Mouse (Mus musculus) layer of hippocampus, postnatal 10 days (tissue): ENCODE data around the gene Prrt4. TPM values are rescaled to one million over a fixed set of nuclear protein-coding genes. Genes with fewer than 3 reads are reported as not detected.
"Not testable (repeated sequence)": the region's sequence is repeated elsewhere in the genome, so short reads cannot be mapped to it uniquely, and the experiment has no call there.

Experiments
- DNase-seq, 2 experiments: peaks; one replicate each; pipeline ENCODE4 v3.0.0; 2021; ENCODE audit warnings: low spot score in 2 of 2
- total RNA-seq, 2 experiments: library from RNA; stranded (reverse); gene quantifications; 2 replicates each; pipeline ENCODE4 v1.2.3; 2021

Prrt4 gene
- total RNA-seq, 2 experiments from 2014 or later: 8.1 to 10.3 TPM

DNA sequence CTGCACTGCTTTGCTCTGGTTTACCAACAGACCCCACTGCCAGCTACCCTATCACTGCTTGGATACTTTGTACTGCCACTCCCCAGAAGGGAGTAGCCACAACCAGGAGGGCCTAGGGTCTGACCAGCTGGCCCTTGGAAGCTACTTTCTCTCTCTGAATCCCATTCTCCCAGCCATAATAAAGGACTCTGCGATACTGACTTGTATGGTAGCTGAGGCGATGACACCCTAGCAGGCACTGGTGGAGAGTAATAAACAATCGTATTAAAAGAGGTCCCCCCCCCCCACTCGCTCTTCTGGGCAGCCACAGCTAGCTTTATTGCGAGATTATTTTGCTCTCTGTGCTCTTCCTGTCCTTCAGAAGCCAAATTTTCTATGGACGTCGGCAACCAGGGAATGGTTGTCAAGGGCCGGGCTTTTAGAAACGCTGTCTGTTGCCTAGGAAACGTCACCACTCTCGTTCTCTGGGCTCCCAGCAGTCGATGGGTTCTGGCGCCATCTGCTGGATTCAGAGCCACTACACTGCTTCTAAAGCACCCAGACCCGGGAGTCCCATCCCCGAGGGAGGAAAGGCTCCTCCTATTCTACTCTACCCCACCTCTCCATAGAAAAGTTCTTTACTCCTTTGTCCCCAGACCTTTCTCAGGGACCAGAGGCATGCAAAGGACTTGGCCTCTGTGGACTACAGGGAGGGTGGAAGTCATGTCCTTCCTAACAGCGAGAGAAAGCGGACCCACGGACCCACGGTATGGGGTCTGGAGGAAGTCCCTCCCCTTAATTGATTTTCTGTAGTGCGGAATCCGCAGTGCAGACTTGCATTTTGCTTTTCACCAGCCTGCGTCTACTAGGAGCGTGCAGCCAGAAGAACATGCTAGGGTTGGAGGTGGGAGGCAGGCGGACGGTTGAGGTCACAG, 19.2 kb upstream of the Prrt4 start:
- peak; percentile 94 to 96 for DNase-seq

DNA sequence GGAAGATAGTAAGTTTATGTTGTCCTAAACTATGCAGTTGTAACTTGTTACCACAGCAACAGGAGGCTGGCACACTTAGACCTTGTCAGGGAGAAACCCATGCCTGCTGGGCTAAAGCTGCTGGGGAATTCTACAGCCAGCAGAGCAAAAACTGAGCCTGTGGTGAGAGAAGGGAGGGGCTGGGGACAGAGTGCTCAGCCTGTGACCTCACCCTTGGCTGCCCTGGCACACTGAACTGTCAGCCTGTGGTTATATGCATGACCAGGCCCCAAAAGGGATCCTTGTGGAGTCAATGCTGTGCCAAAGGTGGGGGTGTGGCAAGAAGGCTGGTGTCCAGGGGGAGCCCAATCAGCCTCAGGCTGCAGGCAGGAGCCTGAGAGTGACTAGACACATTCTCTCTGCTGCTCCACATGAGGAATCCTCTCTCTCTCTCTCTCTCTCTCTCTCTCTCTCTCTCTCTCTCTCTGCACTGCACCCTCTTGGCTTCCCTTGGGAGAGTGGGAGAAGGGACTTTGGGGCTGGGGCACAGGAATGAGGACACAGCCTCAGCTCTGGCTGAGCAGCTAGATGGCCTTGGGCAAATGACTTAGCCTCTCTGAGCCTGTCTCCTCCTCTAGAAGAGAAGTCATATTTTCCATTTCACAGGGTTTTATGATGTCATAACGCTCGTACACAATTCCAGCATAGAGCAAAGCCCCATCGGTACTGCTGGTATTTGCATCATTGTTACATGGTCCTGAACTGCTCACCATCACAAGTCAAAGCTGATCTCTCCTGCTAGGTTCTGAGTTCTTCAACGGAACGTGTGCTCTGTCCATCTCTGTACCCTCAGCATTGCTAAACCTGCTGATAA, 16.7 kb upstream of the Prrt4 start:
- DNase-seq: peak in 1 of 2 experiments; percentile 9

DNA sequence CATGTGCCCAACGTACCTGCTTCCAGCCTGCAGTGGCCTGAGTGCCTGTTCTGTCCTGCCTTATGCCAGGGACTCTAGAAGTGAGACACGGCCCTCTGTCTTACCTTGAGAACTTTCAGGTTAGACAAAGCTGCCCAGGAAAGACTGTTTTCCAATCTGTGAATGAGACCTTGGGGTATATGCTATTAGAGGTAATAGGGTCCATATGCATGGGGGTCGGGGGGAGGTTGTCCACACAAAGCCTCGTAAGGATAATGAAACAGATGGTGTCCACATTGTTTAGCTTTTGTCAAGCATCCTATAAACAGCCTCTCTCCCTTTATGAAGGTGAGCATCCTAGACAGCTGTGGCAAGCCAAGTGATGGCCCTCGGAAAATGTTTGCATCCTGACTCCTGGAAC, 15.8 kb upstream of the Prrt4 start:
- DNase-seq: peak in 1 of 2 experiments; percentile 4

DNA sequence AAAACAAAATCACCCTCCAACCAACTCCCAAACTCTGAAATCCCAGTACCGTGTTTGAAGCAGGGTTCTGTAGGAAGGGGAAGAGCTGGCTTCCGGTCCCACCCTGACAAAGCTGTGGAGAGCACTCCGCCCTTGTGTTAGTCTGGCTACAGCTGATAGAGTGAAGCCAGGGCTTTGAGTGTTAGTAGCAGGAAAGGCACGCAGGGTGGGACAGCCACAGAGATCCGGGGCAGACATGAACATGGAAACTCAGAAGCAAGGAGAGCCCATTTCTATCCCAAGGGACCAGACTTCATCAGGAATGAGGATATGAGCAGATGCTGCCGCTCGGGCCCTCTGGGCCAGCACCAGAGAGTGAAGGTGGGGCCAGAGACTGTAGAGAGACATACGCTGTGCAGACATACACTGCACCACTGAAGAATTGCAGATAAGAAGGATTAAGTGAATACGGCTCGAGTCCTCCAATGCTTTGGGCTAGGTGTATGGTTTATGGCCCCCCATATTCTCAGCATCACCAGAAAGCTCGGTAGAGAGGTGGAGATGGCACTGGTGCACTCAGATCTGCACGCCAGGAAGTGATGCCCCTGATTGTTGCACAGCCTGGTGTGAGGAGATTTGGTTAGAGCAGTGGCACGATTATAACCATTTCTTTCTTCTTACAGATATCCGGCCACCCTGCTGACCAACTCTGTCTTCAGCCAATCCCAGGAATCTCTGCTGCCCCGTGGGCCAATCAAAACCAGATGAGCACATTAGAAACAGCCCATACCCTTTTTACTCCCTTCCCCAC, 14.8 kb upstream of the Prrt4 start:
- no peak for DNase-seq

DNA sequence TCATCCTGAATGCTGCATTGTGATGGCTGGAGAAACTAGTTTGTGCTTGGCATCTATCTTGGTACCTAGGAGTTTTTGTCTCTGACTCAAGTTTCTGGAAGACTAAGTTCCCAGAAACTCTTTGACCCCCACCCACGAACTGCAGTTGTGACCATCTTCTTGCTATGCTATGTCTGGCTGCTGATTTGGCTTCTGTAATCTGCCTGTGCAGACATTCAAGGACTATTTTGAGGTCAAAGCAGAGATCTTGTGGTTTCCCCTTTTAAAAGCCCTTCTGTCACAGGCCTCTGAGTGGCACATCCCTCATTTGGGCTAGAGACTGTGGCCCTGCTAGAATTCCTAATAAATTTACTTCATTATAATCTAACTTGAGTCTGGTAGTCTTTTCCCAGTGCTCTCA, 8.6 kb upstream of the Prrt4 start:
- no peak for DNase-seq

DNA sequence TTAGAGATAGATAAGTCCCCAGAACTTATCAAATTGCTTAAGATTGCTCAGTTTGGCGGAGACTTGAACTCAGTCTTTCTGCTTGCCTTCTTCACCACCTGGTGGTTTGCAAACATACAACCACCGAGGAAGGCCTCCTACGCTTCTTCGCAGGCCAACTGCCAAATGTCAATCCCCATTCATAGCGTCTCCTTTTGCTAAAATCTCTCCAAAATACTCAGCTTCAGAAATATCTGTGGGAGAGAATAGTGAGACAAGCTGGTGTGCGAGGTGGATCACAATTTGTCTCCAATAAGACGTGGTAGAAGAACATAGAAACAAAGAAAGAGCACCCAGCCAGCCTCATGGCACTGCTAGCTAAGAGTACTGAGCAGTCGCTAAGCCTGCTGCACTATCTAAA, 459 bp upstream of the Prrt4 start:
- DNase-seq: peak in 1 of 2 experiments; percentile 43

DNA sequence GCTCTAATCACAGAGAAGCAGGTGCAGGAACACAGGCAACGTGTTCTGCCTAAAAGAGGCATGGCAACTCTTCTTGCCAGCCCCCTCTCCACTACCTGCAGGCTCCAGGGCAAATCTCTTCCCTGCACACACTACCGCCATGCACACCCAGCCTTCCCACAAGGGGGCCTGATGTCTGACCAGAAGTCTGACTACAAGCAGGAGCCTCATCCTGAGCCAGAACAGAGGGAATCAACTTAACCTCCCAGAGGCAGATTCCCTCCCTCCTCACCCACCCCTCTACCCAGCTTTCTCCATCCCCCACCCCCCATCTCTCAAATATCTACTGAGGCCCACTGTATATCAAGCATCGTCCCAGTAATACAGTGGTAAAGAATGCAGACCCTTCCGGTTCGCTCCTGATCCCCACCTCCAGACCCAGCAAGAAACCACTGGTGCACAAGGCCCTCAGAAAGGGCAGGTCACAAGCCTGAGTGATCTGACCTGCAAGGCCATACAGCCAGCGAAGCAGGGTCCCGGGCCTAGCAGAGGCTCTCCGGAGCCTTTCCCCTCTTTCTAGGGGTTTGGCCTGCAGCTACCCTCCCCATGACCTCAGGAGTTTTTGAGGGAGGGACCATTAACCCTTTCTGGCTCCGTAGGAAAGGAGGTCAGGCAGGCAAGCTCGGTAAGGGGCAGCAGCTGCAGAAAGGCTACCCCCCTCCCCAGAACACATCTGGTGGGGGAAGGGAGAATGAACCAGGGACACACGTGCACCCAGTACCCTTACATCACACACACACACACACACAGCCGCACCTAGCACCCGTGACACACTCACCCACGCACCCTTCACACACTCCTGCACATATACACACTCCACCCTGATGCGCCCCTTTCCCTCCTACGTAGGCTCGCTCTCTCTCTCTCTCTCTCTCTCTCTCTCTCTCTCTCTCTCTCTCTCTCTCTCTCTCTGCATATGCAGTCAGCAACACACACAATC, 1.2 kb downstream of the Prrt4 start:
- no peak for DNase-seq

DNA sequence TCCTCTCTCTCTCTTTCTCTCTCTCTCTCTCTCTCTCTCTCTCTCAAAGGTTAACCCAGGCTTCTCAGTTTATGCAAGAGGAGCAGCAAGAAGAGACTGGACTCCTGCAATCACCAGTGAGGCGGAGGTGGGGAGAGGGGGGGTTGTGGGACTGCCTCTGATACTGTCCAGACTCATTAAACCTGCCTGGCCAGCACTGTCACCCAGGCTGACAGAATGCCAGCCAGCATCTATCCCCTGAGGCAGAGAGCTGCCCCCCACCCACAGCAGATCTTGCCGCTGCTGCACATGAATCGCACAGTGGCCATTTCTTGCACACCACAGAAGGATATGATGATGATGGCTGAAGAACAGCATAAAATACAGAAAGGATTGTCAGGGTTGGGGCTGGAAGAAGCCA, 4.3 kb downstream of the Prrt4 start:
- DNase-seq: no peak

DNA sequence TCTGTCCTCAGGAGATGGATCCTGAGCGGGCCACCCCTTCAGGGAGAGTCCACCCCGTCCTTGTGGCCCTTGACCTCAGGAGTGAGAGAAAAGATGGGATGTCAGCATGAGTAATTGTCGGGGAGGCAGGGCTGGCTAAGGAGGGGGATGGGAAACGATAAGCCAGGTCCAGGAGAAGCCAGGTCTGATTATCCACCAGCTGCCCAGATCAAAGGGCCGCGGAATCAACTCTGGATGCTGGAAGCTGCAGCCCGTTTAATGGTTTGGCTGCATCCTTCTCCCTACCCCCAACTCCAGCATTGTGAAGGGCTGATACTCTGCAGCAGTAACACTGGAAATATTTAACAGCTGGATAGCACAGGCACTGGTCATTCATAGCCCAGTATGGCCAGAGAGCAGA, 5.0 kb downstream of the Prrt4 start:
- DNase-seq: no peak

DNA sequence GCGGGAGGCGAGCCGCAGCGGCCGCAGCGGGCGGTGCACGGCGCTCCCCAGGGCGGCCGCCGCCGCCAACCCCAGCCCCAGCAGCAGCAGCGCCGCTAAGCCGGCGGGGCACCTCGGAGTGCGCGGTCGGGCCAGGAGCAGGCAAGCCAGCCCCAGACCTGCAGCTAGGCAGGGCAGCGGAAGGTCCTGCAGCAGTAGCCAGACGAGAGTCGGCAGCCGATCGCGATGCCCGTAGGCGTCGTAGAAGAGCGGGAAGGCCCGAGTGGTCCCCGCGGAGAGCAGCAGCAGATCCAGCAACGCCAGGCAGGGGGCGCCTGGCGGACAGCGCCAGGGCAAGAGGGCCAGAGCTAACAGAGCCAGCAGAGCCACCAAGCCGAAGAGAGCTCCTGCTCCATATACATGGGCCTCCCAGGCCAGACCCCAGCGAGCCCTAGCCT, 8.4 kb downstream of the Prrt4 start:
- peak; percentile 81 to 87 for DNase-seq

DNA sequence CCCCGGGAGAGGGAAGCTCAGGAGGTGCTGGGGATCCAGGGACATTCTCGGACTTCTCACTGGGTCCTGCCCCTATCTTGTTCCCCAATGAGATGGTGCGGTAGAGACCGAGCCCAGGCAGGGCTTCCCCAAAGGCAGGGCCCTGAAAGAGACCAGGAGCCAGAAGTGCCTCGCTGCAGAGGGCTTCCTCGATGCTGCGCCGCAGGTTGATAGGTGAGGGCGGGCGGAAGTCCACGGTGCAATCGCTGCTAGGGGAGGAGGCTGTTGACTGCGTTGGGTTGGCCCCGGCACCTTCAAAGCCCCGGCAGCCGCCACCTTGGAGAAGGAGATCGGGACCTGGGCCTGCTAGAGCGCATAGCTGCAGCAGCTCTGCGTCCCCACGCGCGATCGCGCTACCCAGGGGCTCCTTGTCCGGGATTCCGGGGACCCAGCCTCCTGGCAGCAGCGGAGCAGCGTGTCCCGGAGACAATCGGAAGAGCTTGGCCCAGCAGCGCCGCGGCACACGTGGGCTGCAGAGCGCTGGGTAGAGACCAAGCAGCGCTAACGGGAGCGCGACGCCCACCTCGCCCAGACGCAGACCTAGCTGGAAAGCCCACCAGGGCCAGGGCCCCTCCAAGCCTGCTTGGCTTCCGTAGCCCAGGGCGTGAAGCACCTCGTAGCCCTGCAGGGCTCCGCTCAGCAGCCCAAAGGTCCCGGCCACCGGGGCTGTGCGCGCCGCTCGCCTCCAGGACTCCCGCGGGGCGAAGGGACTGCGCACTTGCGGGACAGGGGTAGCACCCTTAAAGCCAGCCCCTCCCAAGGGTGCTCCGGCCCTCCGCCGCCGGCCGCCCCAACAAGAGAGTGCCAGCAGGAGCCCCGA, 9.1 kb downstream of the Prrt4 start:
- peak; percentile 33 to 53 for DNase-seq

DNA sequence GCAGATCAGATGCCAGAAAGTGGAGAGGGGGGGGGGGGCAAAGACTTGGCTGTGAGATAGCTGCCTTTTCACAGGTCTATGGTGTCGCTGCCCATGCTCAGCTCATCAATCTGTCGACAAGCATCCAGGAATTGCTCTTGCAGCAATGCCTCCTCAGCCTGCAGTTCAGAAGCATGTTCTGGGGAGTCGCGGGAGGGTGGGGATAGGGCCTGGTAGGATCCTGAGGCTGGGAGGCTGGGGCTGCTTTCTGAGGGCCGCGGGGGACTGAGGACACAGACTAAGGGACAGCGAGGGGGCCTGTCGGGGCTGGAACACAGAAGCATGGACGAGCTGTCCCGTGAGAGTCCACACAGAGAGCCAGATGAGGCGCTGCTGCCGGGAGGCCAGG, 9.7 kb downstream of the Prrt4 start:
- no peak for DNase-seq

DNA sequence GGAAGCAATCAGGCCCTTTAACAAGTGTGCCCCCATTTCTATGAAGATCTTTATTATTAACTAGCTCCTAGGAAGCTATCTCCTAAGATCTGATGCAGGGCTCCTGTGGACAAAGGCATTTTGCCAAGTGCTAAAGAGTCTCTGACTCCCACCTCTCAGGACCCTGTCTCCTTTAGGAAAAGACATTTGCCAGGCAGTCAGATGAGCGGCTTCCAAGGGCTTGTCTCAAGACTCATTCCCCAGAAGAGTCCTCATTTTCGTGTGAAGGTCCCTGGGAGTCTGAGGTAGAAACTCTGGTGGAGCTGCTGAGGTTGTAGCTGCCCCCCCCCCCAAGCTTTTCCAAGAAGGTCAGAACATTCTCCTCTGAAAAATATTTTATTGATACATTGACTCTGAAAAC, 10.5 kb downstream of the Prrt4 start:
- no peak for DNase-seq

DNA sequence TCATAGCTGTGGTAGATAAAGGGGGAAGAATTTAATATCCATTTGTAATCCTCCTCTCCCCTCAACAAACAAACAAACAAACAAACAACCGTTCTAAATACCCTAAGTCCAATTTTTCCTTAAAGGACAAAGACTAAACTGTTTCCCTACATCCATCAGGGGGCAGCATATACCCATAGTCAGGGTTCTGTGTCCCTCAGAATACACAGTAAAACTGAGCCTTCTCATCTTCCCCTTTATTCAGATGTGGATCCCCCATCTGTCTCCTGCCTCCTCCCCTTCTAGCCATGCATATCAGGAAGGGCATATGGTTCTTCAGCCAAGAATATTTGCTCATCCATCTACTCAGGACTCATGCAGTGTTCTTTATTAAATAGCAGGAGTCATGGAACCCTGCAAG, 13.2 kb downstream of the Prrt4 start:
- DNase-seq: peak; percentile 55 to 56

DNA sequence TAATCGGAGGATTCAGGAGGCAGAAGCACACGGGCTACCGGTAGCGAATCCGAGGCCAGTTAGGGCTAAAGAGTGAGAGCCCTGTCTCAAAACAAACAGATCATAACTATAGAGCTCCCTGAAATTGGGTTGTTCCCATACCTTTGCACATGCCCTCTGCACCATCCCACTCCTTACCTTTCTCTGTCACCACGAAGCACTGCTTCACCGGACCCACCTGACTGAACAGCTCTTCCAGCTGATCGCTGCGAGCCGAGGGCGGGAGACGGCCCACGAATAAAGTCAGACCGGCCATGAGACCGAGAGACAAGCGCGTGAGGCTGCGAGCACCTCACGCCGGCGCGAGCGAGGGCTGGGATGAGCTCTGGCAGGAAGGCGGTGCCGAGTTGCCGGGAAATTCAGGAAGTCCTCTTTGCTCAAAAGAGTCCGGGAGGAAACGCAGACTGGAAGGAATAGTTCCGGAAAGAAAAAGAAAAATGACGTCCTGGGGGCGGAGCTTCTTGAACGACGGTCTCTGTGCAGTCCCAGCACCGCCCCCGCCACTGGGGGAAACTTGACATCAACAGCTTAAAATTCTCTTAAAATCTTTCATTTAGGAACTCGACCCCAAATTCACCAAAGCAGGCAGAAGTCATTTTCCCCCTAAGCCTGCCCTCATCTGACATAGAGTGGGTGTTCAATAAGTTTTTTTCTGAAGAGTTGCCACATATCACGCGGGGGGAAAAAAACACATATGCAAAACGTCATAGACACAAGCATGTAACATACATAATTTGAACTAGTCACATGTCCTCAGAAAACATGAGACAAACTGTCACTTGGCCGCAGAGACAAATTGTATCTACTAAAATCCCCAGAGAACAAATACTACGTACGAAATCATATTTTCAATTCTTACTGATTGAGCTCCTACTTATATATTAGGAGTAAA, 14.8 kb downstream of the Prrt4 start, which contains the start of gene Rbm28:
Gene Rbm28, minus strand, starts transcription at position 693 of the 931 bp plus-strand sequence.
- peak; percentile 84 to 91 for DNase-seq

DNA sequence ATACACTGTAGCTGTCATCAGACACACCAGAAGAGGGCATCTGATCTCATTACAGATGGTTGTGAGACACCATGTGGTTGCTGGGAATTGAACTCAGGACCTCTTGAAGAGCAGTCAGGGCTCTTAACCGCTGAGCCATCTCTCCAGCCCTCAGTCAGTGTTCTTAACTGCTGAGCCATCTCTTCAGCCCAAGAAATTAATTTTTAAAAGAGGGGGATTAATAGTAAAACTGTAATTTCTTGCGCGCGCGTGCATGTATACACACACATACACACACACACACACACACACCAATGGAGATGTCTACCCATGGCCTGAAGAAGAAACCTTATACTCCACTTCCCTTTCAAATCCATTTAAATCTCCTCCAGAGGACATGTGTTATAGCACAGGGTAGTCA, 18.1 kb downstream of the Prrt4 start:
- DNase-seq: not testable (repeated sequence)

DNA sequence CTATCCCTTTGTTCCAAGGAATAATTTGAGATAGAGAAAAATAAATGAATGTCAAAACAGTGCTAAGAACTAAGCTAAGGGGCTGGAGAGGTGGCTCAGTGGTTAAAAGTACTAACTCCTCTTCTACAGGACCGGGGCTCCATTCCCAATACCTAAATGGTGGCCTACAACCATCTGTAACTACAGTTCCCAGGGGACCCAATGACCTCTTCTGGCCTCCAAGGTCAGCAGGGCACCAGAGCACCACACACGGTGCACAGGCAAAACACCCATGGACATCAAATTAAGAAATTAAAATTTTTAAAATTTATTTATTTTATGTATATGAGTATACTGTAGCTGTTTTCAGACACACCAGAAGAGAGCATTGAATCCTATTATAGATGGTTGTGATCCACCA, 18.6 kb downstream of the Prrt4 start:
- DNase-seq: no peak

DNA sequence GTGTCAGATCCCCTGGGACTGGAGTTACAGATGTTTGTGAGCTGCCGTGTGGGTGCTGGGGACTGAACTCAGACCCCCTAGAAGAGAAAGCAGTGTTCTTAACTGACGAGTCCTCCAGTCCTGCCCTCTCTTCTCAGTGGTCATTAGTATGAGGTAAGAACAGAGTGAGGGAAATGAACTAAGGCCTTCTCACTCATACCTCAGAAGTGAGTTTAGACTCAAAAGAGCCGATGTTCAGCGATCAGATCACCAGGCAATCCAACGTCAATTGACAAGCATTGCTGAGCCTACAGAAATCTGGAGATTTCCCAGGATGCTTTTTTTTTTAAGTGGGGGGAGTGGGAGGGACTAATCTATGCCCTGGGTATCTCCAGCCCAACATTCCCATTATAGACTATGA, 23.1 kb downstream of the Prrt4 start:
- no peak for DNase-seq
